Mouse (Mus musculus) kidney, embryonic 16.5 days (tissue): Measurements from ENCODE around the gene Esrrg. TPM values are rescaled to one million over a fixed set of nuclear protein-coding genes. Genes with fewer than 3 reads are reported as not detected.

Experiments
- ATAC-seq: fragments of 200-750 bp; cut with Nextera tagmentation; 2 replicates; pipeline ENCODE4 v1.8.0; 2017; ENCODE audit warnings: moderate TSS enrichment; ENCODE audit not compliant: low FRiP score, low TSS enrichment
- H3K27ac ChIP-seq: fragments of 300-500 bp; sonication (generic); 2 replicates; pipeline ENCODE4 v1.5.1; 2014; ENCODE audit warnings: low read length
- H3K27me3 ChIP-seq: fragments of 300-500 bp; sonication (generic); 2 replicates; pipeline ENCODE4 v1.6.1; 2014; ENCODE audit warnings: low read length, control low read depth, mixed read lengths; ENCODE audit not compliant: insufficient read depth
- H3K36me3 ChIP-seq: fragments of 300-500 bp; sonication (generic); 2 replicates; pipeline ENCODE4 v1.6.1; 2014; ENCODE audit warnings: low read length, control low read depth, mixed read lengths; ENCODE audit not compliant: insufficient read depth
- H3K4me1 ChIP-seq: fragments of 300-500 bp; sonication (generic); 2 replicates; pipeline ENCODE4 v1.6.1; 2014; ENCODE audit warnings: low read length, control low read depth, mixed read lengths; ENCODE audit not compliant: insufficient read depth
- H3K4me2 ChIP-seq: fragments of 300-500 bp; sonication (generic); replicated peaks from 2 replicates; pipeline ENCODE4 v1.6.1; 2014; ENCODE audit warnings: low read depth, low read length
- H3K4me3 ChIP-seq: fragments of 300-500 bp; sonication (generic); 2 replicates; pipeline ENCODE4 v1.5.1; 2014; ENCODE audit warnings: mild to moderate bottlenecking, low read length
- H3K9ac ChIP-seq: fragments of 300-500 bp; sonication (generic); replicated peaks from 2 replicates; pipeline ENCODE4 v1.6.1; 2014; ENCODE audit warnings: low read length
- H3K9me3 ChIP-seq: fragments of 300-500 bp; sonication (generic); 2 replicates; pipeline ENCODE4 v1.6.1; 2016; ENCODE audit warnings: low read length, control low read depth
- WGBS: fragments of 180-500 bp; shearing (Covaris S2); extraction: QIAGEN DNeasy Blood & Tissue Kit; methylation state at CpG from one replicate; pipeline ENCODE4 v1.1.7; 2014; 5-methylcytosine and 5-hydroxymethylcytosine counted together
- polyA plus RNA-seq: library from polyadenylated mRNA; unstranded; fragments of >200 nt; fragmentation: Nextera tagmentation; extraction: Ambion mirVana; gene quantifications from 2 replicates; pipeline ENCODE4 v1.2.1, GENCODE M21; 2015

Gene Esrrg
- 36.0 and 42.6 TPM in 2 replicates for polyA plus RNA-seq

DNA sequence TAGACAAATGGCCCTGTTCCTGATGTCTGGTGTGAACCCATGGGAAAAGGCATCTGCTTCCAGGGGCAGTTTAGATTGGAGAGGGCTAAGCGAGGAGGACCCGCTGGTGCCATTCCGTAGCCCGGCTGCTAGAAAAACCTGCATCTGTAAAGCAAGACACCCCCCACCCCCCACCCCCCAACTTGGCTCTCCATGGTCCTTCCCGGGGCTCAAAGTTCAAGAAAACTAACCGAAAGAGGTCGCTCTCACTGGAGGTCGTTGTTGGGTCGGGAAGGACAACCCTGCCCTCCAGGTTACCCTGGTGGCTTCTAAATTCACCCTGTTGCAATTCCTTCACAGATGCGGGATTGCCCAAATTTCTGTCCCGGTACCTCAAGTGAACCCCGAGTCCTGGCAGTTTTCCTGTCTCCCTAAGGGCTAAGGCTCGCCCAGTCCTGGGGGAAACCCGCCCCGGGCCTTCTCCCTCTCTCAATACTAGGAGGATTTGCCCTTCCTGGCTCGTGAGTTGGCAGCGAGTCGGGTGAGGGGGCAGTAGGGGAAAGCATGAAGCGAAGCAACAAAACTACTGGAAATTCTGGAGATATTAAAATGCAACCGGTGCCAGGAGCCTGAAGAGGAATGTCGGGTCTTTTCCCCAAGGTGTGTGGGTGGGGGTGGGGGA lies at the start of gene Esrrg:
Esrrg (plus strand) TSS at position 531 of the 661 bp plus-strand sequence.
- no peak for ATAC-seq

DNA sequence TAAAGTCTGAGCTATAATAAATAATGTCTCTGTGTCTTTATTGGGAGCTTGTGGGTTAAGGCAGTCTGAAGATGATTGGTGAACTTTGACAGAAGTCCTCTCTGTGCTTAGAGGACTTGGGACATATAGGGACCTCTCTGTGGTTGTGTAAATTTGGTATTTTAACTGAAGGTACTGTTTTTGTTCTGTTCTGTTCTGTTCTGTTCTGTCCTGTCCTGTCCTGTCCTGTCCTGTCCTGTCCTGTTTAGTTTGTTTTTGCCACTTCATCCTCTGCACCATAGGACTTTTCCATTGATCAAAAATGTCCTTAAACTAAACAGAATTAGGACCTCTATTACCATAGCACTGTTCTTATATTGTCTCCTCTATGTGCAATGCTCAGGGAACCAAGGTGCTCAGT lies 24.6 kb upstream of the Esrrg start:
- ATAC-seq: no peak
- Histone ChIP-seq H3K9ac (no peak overlapping the region), H3K36me3 (no peaks in the 10 kb centered on the region), H3K4me2 (no peak overlapping the region), H3K27me3 (no peaks in the 10 kb centered on the region), H3K27ac (no peak overlapping the region), H3K4me3 (no peak overlapping the region), H3K4me1 (peaks cover 11% of the 10 kb centered on the region), H3K9me3 (no peaks in the 10 kb centered on the region)

More for the DNA sequence above, at the start of gene Esrrg:
- Histone ChIP-seq H3K27ac (peak within 1 kb of the TSS; percentile 40; the same call in 1 of the 2 replicates), H3K36me3 (no peaks in the 10 kb centered on the region), H3K4me3 (peak within 1 kb of the TSS; percentile 50), H3K9me3 (no peaks in the 10 kb centered on the region), H3K27me3 (peaks cover 57% of the 10 kb centered on the region), H3K4me2 (peak within 1 kb of the TSS; percentile 80), H3K4me1 (peaks cover 42% of the 10 kb centered on the region), H3K9ac (peak within 1 kb of the TSS; percentile 70)
- WGBS: 2% methylated on average over 21 of the region's 21 CpGs

DNA sequence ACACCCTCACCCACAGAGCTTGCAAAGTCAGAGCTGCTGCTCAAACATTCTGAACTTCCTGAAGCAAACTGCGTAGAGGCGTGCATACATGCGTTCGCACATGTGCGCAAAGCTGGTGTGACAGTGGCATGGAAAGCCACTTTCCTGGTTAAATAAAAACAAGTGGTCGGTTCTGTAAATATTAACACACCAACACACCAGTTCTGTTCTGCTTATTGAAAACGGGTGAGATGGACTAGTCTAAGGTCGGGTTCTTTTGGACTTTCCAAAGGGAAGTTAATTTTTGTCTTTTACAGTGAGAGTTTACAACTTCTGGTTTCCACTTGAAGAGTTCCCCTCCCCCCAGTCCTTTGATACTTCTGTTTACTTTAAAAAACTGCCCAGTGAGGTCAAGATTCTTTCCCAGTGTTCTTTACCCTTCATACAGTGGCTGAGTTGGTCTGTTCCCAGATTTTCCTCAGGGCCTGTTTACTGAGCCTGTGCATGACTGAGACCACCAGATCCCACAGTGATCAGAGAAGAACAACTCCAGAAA lies 22.0 kb upstream of the Esrrg start:
- no peak overlapping the region for H3K4me2 ChIP-seq
- no peak overlapping the region; the same call in 1 of the 2 replicates for H3K9ac ChIP-seq
- no peaks in the 10 kb centered on the region for H3K27me3 ChIP-seq
- no peak overlapping the region for H3K4me3 ChIP-seq
- WGBS: 64% methylated on average over 8 of the region's 8 CpGs
- H3K36me3 ChIP-seq: no peaks in the 10 kb centered on the region
- H3K27ac ChIP-seq: peak overlapping the region; percentile 77
- ATAC-seq: peak; percentile 89
- peaks cover 11% of the 10 kb centered on the region for H3K4me1 ChIP-seq
- no peaks in the 10 kb centered on the region for H3K9me3 ChIP-seq

DNA sequence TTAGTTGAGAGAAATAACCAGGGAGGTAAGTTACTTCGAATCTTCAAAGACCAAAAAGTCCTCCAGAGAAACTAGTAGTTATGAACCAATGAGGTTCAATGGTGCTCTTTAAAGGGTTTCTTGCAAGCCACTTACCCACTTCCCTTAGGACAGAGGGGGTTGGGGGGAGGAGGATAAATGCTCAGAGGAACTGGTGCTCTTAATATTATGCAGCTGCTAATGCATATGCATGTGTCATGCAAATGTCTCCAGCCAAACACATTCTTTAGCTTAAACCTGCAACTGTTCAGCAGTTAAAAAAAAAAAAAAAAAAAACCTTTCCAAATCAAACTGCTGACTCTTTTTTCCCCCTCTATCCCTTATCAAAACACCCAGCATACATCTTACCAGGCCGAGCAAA lies 5.6 kb upstream of the Esrrg start:
- no peak overlapping the region for H3K9ac ChIP-seq
- H3K4me3 ChIP-seq: no peak overlapping the region
- ATAC-seq: no peak
- no peak overlapping the region for H3K27ac ChIP-seq
- no peak overlapping the region for H3K4me2 ChIP-seq
- H3K9me3 ChIP-seq: peaks cover 5% of the 10 kb centered on the region; the same call in 1 of the 2 replicates
- no peaks in the 10 kb centered on the region for H3K36me3 ChIP-seq
- peaks cover 38% of the 10 kb centered on the region for H3K27me3 ChIP-seq
- peaks cover 35% of the 10 kb centered on the region for H3K4me1 ChIP-seq
- 53% methylated on average over 2 of the region's 2 CpGs for WGBS

DNA sequence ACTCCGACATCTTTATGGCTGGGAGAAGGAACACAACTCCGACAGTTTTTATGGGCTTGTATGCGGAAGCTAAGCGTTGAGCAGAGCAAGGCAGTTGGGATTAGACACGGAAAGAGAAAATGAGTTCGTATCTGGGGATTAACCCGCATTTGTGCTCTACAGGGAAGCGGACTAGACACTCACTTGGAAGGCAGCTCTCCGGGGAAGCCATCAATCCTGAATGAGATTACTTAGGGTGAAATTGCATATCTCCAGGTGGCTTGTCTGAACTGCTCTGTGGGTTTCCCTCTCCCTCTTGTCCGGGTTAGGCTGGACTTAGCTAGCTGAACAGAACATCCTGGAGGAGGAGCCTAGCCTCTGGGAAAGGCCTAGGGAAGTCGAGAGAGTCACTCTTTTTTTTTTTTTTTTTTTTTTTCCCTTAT lies 4.5 kb upstream of the Esrrg start:
- 5% methylated on average over 11 of the region's 11 CpGs for WGBS
- peaks cover 5% of the 10 kb centered on the region; the same call in 1 of the 2 replicates for H3K9me3 ChIP-seq
- peak overlapping the region; percentile 29 for H3K4me3 ChIP-seq
- peaks cover 38% of the 10 kb centered on the region for H3K4me1 ChIP-seq
- no peaks in the 10 kb centered on the region for H3K36me3 ChIP-seq
- H3K27me3 ChIP-seq: peaks cover 42% of the 10 kb centered on the region
- peak overlapping the region; percentile 47 for H3K4me2 ChIP-seq
- ATAC-seq: no peak
- peak overlapping the region; percentile 31; the same call in 1 of the 2 replicates for H3K9ac ChIP-seq
- peak overlapping the region; percentile 20; the same call in 1 of the 2 replicates for H3K27ac ChIP-seq

DNA sequence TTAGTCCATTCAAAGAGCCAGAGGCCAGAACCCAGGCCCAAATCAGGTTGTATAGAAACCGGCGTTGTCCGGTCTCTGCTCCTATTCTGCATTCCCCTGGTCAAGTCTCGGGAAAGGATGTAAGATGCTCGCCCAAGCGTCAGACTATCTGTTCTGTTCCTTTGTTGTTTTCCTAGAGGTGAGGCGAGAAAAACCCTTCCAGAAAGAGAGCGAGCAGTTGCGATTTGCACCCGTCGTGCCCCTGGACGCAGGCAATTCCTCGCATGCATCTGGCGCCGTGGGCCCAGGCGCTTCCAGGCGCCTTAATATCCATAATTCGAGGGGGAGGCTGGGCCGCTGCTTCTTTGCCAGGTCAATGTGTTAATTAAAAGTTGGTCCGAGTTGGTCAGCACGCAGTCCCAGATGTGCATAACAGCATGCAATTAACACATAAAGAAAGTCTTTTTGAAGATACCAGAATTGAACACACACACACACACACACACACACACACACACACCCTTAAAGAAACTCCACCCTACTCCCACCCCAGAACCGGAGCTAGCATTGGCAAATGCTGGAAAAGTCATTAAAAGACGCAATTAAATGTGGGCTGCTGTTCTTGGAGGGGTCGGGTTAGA lies 3.8 kb upstream of the Esrrg start:
- H3K36me3 ChIP-seq: no peaks in the 10 kb centered on the region
- H3K27me3 ChIP-seq: peaks cover 45% of the 10 kb centered on the region
- ATAC-seq: no peak
- H3K27ac ChIP-seq: no peak overlapping the region
- H3K4me3 ChIP-seq: peak overlapping the region; percentile 30
- H3K9me3 ChIP-seq: peaks cover 5% of the 10 kb centered on the region; the same call in 1 of the 2 replicates
- 0 out of 2 replicates have a peak overlapping the region, but pooled peaks have one; percentile 23 for H3K9ac ChIP-seq
- peak overlapping the region; percentile 47 for H3K4me2 ChIP-seq
- WGBS: 18% methylated on average over 24 of the region's 24 CpGs
- H3K4me1 ChIP-seq: peaks cover 38% of the 10 kb centered on the region

DNA sequence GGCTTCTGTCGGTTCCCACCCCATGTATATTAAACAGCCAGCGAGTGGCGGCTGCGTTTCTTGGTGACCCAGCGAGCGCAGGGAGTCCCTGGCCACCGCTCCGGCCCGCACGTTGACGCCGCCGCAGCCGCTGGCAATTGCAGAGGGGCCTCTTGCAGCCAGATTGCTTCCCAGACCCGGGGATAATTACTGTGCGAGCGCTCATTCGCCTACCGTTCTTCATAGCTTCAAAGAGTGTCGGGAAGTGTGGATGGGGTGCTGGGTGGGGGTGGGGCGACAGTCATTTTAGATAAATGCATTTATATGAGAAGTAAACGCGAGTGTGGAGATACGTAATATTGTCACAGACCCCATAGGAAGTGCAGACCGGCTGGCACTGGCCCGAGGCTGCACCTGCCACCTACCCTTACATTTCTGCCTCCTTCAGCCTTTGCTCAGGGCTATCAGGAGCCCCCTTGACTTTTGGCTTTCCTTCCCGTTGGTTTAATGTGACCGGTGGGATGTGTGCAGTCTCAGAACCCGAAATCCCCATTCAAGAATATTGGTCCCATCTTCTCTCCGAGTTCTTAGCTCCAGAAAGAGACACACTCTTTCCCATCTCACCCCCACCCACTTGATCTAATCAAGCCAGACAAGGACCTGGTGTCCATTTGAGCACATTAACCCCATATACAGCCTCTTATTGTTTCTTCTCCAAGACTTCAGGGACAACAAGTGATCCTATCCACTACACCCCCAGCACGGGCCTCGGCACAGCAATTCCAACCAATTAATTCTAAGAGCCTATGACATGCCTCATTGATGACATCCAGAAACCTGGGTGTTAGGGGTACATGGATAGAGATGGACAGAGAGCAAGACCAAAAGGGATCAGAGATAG lies 3.0 kb upstream of the Esrrg start:
- no peak overlapping the region for H3K27ac ChIP-seq
- H3K36me3 ChIP-seq: no peaks in the 10 kb centered on the region
- ATAC-seq: no peak
- peaks cover 38% of the 10 kb centered on the region for H3K4me1 ChIP-seq
- 4% methylated on average over 32 of the region's 32 CpGs for WGBS
- H3K27me3 ChIP-seq: peaks cover 54% of the 10 kb centered on the region
- no peak overlapping the region for H3K9ac ChIP-seq
- H3K9me3 ChIP-seq: peaks cover 4% of the 10 kb centered on the region; the same call in 1 of the 2 replicates
- H3K4me3 ChIP-seq: peak overlapping the region; percentile 30
- H3K4me2 ChIP-seq: peak overlapping the region; percentile 47

DNA sequence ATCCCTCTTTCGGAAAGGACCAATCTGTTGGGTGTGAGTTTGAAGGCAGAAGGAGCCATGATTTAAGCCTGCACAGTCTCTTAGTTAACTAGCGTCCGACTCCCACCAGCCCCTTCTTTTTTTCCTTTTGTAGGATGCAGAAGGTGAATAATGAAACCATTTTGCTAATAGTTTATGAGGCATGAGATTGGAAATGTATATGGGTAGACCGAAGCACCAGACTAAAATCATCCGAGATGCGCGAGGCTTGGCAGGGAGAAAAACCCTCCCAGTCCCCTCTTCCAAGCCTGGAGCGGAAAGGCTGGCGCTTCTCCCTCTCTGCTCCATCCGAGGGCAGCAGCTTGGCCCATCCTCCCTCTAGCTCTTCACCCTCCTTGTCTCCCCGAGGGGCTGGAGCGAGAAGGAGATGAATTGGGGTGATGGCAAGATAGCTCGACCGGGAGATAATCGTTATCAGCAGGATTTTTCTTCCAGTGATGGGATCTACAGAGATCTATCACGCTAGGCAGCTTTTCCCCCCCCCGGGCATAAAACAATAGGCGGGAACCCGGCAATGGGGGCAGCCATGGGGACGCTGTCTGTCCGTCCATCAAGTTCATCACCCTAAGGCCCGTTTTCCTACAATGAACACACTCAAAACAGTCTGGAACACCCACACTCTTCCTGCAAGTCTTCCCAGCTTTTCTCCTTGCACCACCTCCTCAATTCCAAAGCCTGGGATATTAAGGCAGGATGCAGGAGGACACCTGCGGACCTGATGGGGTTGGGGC lies 2.1 kb upstream of the Esrrg start:
- H3K36me3 ChIP-seq: no peaks in the 10 kb centered on the region
- H3K27ac ChIP-seq: no peak overlapping the region
- no peak overlapping the region for H3K9ac ChIP-seq
- peaks cover 61% of the 10 kb centered on the region for H3K27me3 ChIP-seq
- ATAC-seq: no peak
- no peaks in the 10 kb centered on the region for H3K9me3 ChIP-seq
- WGBS: 4% methylated on average over 23 of the region's 23 CpGs
- H3K4me2 ChIP-seq: no peak overlapping the region; the same call in 1 of the 2 replicates
- H3K4me3 ChIP-seq: no peak overlapping the region
- H3K4me1 ChIP-seq: peaks cover 38% of the 10 kb centered on the region
